Mouse (Mus musculus) CH12.LX (cell line): Measurements from ENCODE around the gene Ajm1.

Source experiments
- CHD1 ChIP-seq: IDR thresholded peaks from 2 replicates; pipeline ENCODE4 v1.6.1; 2012; ENCODE audit warnings: low read depth, low read length, improper control_type of control experiment, inconsistent platforms
- CHD2 ChIP-seq: IDR thresholded peaks from 2 replicates; pipeline ENCODE4 v1.6.1; 2011; ENCODE audit warnings: low read length, improper control_type of control experiment
- CTCF ChIP-seq, 2 experiments: IDR thresholded peaks in 1 of 2; conservative IDR thresholded peaks in 1 of 2; 2 replicates each; pipeline ENCODE4 v1.5.1; 2011 to 2012; ENCODE audit warnings: low read depth in 2 of 2, low read length in 2 of 2, improper control_type of control experiment in 1 of 2, inconsistent platforms in 1 of 2, mild to moderate bottlenecking in 1 of 2, moderate library complexity in 1 of 2
- EP300 ChIP-seq: IDR thresholded peaks from 2 replicates; pipeline ENCODE4 v1.6.1; 2011; ENCODE audit warnings: low read length, improper control_type of control experiment
- GABPA ChIP-seq: IDR thresholded peaks from 2 replicates; pipeline ENCODE4 v1.6.1; 2012; ENCODE audit warnings: low read depth, low read length, improper control_type of control experiment, inconsistent platforms; ENCODE audit not compliant: insufficient replicate concordance
- HCFC1 ChIP-seq: IDR thresholded peaks from 2 replicates; pipeline ENCODE4 v1.6.1; 2012; ENCODE audit warnings: low read depth, mild to moderate bottlenecking, inconsistent platforms, low read length, improper control_type of control experiment
- MAFK ChIP-seq: IDR thresholded peaks from 2 replicates; pipeline ENCODE4 v1.6.1; 2011; ENCODE audit warnings: low read length, improper control_type of control experiment; ENCODE audit not compliant: insufficient replicate concordance
- MAX ChIP-seq: IDR thresholded peaks from 2 replicates; pipeline ENCODE4 v1.6.1; 2011; ENCODE audit warnings: low read length, improper control_type of control experiment
- NELFE ChIP-seq: IDR thresholded peaks from 2 replicates; pipeline ENCODE4 v1.6.1; 2011; ENCODE audit warnings: low read depth, low read length, improper control_type of control experiment
- PAX5 ChIP-seq: IDR thresholded peaks from 2 replicates; pipeline ENCODE4 v1.6.1; 2012; ENCODE audit warnings: low read length, inconsistent platforms, mixed read lengths
- POLR2A ChIP-seq: IDR thresholded peaks from 2 replicates; pipeline ENCODE4 v1.6.1; 2011; ENCODE audit warnings: low read depth, mild to moderate bottlenecking, improper control_type of control experiment, low read length
- SIN3A ChIP-seq: IDR thresholded peaks from 2 replicates; pipeline ENCODE4 v1.6.1; 2012; ENCODE audit warnings: low read length, improper control_type of control experiment, inconsistent platforms
- TCF12 ChIP-seq: IDR thresholded peaks from 2 replicates; pipeline ENCODE4 v1.6.1; 2014; ENCODE audit warnings: low read depth, mild to moderate bottlenecking, inconsistent platforms, low read length, improper control_type of control experiment
- ZC3H11A ChIP-seq: IDR thresholded peaks from 2 replicates; pipeline ENCODE4 v1.6.1; 2012; ENCODE audit warnings: low read depth, mild to moderate bottlenecking, inconsistent platforms, low read length, improper control_type of control experiment

DNA sequence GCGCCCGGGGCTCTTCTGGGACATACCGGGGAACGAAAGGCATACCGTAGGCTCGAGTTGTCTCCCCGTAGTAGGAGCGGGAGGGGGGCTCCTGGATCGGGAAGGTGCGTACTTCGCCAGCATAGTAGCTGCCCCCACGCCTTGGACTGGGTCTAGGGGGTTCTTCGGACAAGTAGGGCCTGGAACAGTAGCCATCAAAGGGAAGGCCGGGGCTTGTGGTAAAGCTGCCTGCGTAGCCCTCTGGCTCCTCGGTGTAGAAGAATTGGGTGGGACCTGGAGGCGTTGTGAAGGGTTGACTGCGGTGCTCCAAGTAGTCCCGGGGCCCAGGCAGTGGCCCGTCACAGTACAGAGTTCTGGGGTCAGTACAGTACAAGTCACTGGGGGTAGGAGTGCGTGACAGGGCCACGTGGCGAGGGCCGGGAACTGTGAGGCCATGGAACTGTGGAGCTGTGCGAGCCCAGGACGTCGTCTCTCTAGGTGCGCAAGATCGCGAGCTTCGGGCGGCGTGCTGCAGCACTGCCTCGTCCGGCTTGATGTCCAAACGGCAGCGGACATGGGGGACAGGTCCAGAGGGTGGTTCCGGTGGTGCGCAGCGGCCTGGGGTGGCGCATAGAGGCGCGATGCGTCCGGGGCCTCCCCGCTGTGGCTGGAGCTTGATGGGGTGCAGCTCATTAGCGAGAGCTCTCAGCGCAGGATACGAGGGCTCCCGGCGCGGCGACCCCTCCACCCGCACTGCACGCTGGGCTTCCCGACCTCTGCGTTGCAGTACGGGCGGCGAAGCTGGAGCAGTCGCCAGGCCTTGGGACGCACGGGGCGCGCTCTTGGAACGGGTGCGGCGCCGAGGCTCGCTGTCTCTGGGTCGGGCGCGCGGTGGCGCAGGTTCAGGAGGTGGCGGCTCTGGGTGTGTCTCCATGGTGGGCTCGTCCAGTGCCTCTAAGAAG is 2.5 kb downstream of the Ajm1 start:
- TF ChIP-seq CTCF (conservative IDR thresholded peaks at IDR 0.05 in 1 of 2, IDR thresholded peaks at IDR 0.05 in 1 of 2; ENCODE audit: low read depth in 2 of 2, low read length in 2 of 2) (no peak), ZC3H11A (no peak), SIN3A (no peak), CHD2 (no peak), MAFK (no peak), CHD1 (no peak), POLR2A (no peak), PAX5 (no peak), MAX (no peak), TCF12 (no peak), HCFC1 (no peak), EP300 (no peak), GABPA (no peak), NELFE (no peak)
